Mouse (Mus musculus): ENCODE results near the gene Galnt14. TPM values are rescaled to one million over a fixed set of nuclear protein-coding genes. Genes with fewer than 3 reads are reported as not detected.

Galnt14 gene
- polyA plus RNA-seq, 1 experiment from 2014 or later = 5.4 TPM

DNA sequence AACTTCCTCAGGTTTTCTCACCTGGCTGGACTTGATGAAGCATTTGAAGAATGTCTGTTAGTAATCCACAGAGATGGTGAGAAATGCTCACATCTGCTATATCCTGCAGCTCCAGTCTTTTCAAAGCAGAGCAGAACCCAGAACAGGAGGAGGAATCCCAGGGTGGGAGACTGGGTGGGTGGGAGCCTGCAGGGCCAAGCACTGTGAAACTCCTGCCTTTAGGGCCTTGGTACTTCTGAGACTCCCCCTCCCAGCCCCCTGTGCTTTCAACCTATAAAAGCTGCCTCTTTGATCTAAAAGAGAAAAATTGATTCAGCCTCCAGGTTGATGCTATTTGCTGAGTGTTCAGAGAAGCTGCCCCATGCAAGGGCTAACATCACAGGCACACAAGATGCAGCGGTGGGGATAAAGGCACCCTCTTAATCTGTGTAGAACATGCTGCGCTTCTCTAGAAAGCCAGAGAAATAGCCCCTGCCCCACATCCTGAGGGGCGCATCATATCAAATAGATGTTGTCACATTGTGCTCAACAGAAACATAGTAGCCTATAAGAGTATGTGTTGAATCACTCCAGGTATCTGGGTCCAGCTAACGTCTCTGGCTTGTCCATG lies 258.0 kb downstream of the Galnt14 start:
- Histone ChIP-seq H3K27me3 (ENCODE audit: control insufficient read depth, insufficient read depth, low read length) (no peaks in the 10 kb centered on the region), H3K4me1 (replicated peaks; ENCODE audit: control insufficient read depth, insufficient read depth, low read length) (no peaks in the 10 kb centered on the region), H3K9me3 (ENCODE audit: control insufficient read depth, low read length) (no peaks in the 10 kb centered on the region), H3K4me2 (ENCODE audit: low read depth, low read length, severe bottlenecking) (no peak overlapping the region), H3K36me3 (ENCODE audit: control insufficient read depth, insufficient read depth, low read length) (no peaks in the 10 kb centered on the region), H3K27ac (ENCODE audit: low read depth, low read length) (no peak overlapping the region), H3K4me3 (ENCODE audit: low read depth, low read length) (no peak overlapping the region), H3K9ac (ENCODE audit: low read length) (no peak overlapping the region)
- DNase-seq (ENCODE audit: low spot score) (no peak), ATAC-seq (replicated peaks; ENCODE audit: low FRiP score) (no peak)
- 87% methylated on average over 4 of the region's 4 CpGs for WGBS

GRCm38 (mm10) chr17:73449104-73449503 lies 261.1 kb downstream of the Galnt14 start:
- Histone ChIP-seq H3K4me3 (ENCODE audit: low read depth, low read length) (no peak overlapping the region), H3K4me2 (ENCODE audit: low read depth, low read length, severe bottlenecking) (no peak overlapping the region), H3K36me3 (ENCODE audit: control insufficient read depth, insufficient read depth, low read length) (no peaks in the 10 kb centered on the region), H3K4me1 (replicated peaks; ENCODE audit: control insufficient read depth, insufficient read depth, low read length) (no peaks in the 10 kb centered on the region), H3K27me3 (ENCODE audit: control insufficient read depth, insufficient read depth, low read length) (no peaks in the 10 kb centered on the region), H3K9ac (ENCODE audit: low read length) (no peak overlapping the region), H3K27ac (ENCODE audit: low read depth, low read length) (no peak overlapping the region), H3K9me3 (ENCODE audit: control insufficient read depth, low read length) (no peaks in the 10 kb centered on the region)
- ATAC-seq (replicated peaks; ENCODE audit: low FRiP score) (no peak), DNase-seq (ENCODE audit: low spot score) (no peak)

Other genes starting within 250 kb of the Galnt14 start
- 9.0 and 9.1 TPM in 2 replicates for gene Ehd3, start 93.7 kb upstream of the Galnt14 start, polyA plus RNA-seq (2014; fragmentation: Nextera tagmentation; extraction: Ambion mirVana)
- 0.11 and 0.21 TPM in 2 replicates for gene Xdh, start 239.7 kb upstream of the Galnt14 start, polyA plus RNA-seq (2014; fragmentation: Nextera tagmentation; extraction: Ambion mirVana)